Mouse (Mus musculus) neutrophil, adult 65 days (primary cell): ENCODE measurements around the gene Mtfmt. TPM values are rescaled to one million over a fixed set of nuclear protein-coding genes. Genes with fewer than 3 reads are reported as not detected.

Experiments
- total RNA-seq: library from RNA; stranded (reverse); gene quantifications from 2 replicates; pipeline ENCODE4 v1.2.4, GENCODE M21; 2023

The Mtfmt gene
- 4.2 and 4.6 TPM in 2 replicates for total RNA-seq

GRCm38 (mm10) chr9:65435671-65436301 lies at the start of gene Mtfmt:
TSS of gene Mtfmt (plus strand) at chr9:65435782.

GRCm38 (mm10) chr9:65391613-65391964 lies 44.0 kb upstream of the Mtfmt start, which contains the start of gene Kbtbd13:
TSS of gene Kbtbd13 (minus strand) at chr9:65391652.

GRCm38 (mm10) chr9:65398279-65398678 lies 37.3 kb upstream of the Mtfmt start, which contains the start of gene Rasl12:
TSS of gene Rasl12 (plus strand) at chr9:65398506.

GRCm38 (mm10) chr9:65422760-65423501 lies 12.7 kb upstream of the Mtfmt start, which contains the start of gene Slc51b:
TSS of gene Slc51b (minus strand) at chr9:65422955.

GRCm38 (mm10) chr9:65460732-65461442 lies 25.3 kb downstream of the Mtfmt start, which contains the start of gene Spg21:
TSS of gene Spg21 (plus strand) at chr9:65460947.

Other genes starting within 250 kb of the Mtfmt start
- 2.6 and 2.9 TPM in 2 replicates for gene Parp16, start 240.4 kb upstream of the Mtfmt start, total RNA-seq
- gene Cilp, start 170.6 kb upstream of the Mtfmt start, total RNA-seq = not detected in 2 replicates
- gene Clpx, start 141.5 kb upstream of the Mtfmt start, total RNA-seq = 16.5 and 23.1 TPM in 2 replicates
- 10.3 and 11.4 TPM in 2 replicates for gene Pdcd7, start 89.7 kb upstream of the Mtfmt start, total RNA-seq
- gene Ubap1l, start 74.7 kb upstream of the Mtfmt start, total RNA-seq = not detected in 2 replicates
- gene Kbtbd13, start 44.1 kb upstream of the Mtfmt start, total RNA-seq = not detected in 2 replicates
- gene Rasl12, start 37.3 kb upstream of the Mtfmt start, total RNA-seq = not detected in 2 replicates
- not detected in 2 replicates for gene Slc51b, start 12.8 kb upstream of the Mtfmt start, total RNA-seq
- gene Spg21, start 25.2 kb downstream of the Mtfmt start, total RNA-seq = 63.9 and 70.8 TPM in 2 replicates
- 1.7 and 3.1 TPM in 2 replicates for gene Ankdd1a, start 84.4 kb downstream of the Mtfmt start, total RNA-seq
- gene Plekho2, start 144.3 kb downstream of the Mtfmt start, total RNA-seq = 205 and 249 TPM in 2 replicates
- gene Pif1, start 151.4 kb downstream of the Mtfmt start, total RNA-seq = 8.9 and 10.4 TPM in 2 replicates
- 0.32 and 1.2 TPM in 2 replicates for gene Rbpms2, start 193.9 kb downstream of the Mtfmt start, total RNA-seq
- gene Oaz2, start 232.2 kb downstream of the Mtfmt start, total RNA-seq = 71.0 and 75.2 TPM in 2 replicates